Mouse (Mus musculus): ENCODE measurements around the gene Fnbp1. TPM values are rescaled to one million over a fixed set of nuclear protein-coding genes. Genes with fewer than 3 reads are reported as not detected.

The Fnbp1 gene
- polyA plus RNA-seq, 1 experiment from 2014 or later, result 21.1 TPM

- Histone ChIP-seq H3K9me3 (ENCODE audit: low read depth, low read length) (no peaks in the 10 kb centered on the region), H3K27ac (ENCODE audit: low read depth) (no peak overlapping the region), H3K4me3 (ENCODE audit: low read depth, low read length) (no peak overlapping the region), H3K4me2 (no peak overlapping the region), H3K36me3 (ENCODE audit: insufficient read depth) (0 out of 2 replicates have a peak, but pooled peaks cover 3% of the 10 kb centered on the region), H3K4me1 (ENCODE audit: insufficient read depth) (0 out of 2 replicates have a peak, but pooled peaks cover 7% of the 10 kb centered on the region), H3K9ac (no peak overlapping the region), H3K27me3 (ENCODE audit: insufficient read depth, low read length) (no peaks in the 10 kb centered on the region)
- no peak for TF ChIP-seq CTCF (IDR thresholded peaks at IDR 0.05; ENCODE audit: low read depth)
- ATAC-seq (ENCODE audit: insufficient read depth) (no peak), DNase-seq (no peak)
- 85% methylated on average over 8 of the region's 8 CpGs for WGBS
These were observed 42.7 kb downstream of the Fnbp1 start for GRCm38 (mm10) chr2:31099079-31099478.

- 0 out of 2 replicates have a peak, but pooled peaks cover 3% of the 10 kb centered on the region for H3K36me3 ChIP-seq (ENCODE audit: insufficient read depth)
- DNase-seq (no peak), ATAC-seq (ENCODE audit: insufficient read depth) (no peak)
- no peak overlapping the region for H3K4me3 ChIP-seq (ENCODE audit: low read depth, low read length)
- no peak overlapping the region for H3K4me2 ChIP-seq
- H3K4me1 ChIP-seq (ENCODE audit: insufficient read depth), result 0 out of 2 replicates have a peak, but pooled peaks cover 7% of the 10 kb centered on the region
- peak overlapping the region; percentile 24; the same call in 1 of the 2 replicates for H3K27ac ChIP-seq (ENCODE audit: low read depth)
- WGBS, result 93% methylated on average over 11 of the region's 11 CpGs
- no peaks in the 10 kb centered on the region for H3K9me3 ChIP-seq (ENCODE audit: low read depth, low read length)
- no peak for TF ChIP-seq CTCF (IDR thresholded peaks at IDR 0.05; ENCODE audit: low read depth)
- no peaks in the 10 kb centered on the region for H3K27me3 ChIP-seq (ENCODE audit: insufficient read depth, low read length)
- H3K9ac ChIP-seq, result no peak overlapping the region
These were observed 43.2 kb downstream of the Fnbp1 start for GRCm38 (mm10) chr2:31098616-31099015.

GRCm38 (mm10) chr2:31097276-31097675 lies 44.5 kb downstream of the Fnbp1 start:
- Histone ChIP-seq H3K27me3 (ENCODE audit: insufficient read depth, low read length) (no peaks in the 10 kb centered on the region), H3K9me3 (ENCODE audit: low read depth, low read length) (no peaks in the 10 kb centered on the region), H3K27ac (ENCODE audit: low read depth) (no peak overlapping the region), H3K36me3 (ENCODE audit: insufficient read depth) (0 out of 2 replicates have a peak, but pooled peaks cover 3% of the 10 kb centered on the region), H3K4me3 (ENCODE audit: low read depth, low read length) (no peak overlapping the region), H3K4me1 (ENCODE audit: insufficient read depth) (0 out of 2 replicates have a peak, but pooled peaks cover 7% of the 10 kb centered on the region), H3K9ac (no peak overlapping the region), H3K4me2 (no peak overlapping the region)
- 60% methylated on average over 2 of the region's 2 CpGs for WGBS
- TF ChIP-seq CTCF (IDR thresholded peaks at IDR 0.05; ENCODE audit: low read depth), result no peak
- DNase-seq (no peak), ATAC-seq (ENCODE audit: insufficient read depth) (no peak)

GRCm38 (mm10) chr2:31096119-31096518 lies 45.7 kb downstream of the Fnbp1 start:
- H3K9ac ChIP-seq, result no peak overlapping the region
- H3K27me3 ChIP-seq (ENCODE audit: insufficient read depth, low read length), result no peaks in the 10 kb centered on the region
- TF ChIP-seq CTCF (IDR thresholded peaks at IDR 0.05; ENCODE audit: low read depth), result no peak
- DNase-seq (no peak), ATAC-seq (ENCODE audit: insufficient read depth) (no peak)
- 0 out of 2 replicates have a peak, but pooled peaks cover 3% of the 10 kb centered on the region for H3K36me3 ChIP-seq (ENCODE audit: insufficient read depth)
- 0 out of 2 replicates have a peak, but pooled peaks cover 4% of the 10 kb centered on the region for H3K4me1 ChIP-seq (ENCODE audit: insufficient read depth)
- H3K4me3 ChIP-seq (ENCODE audit: low read depth, low read length), result no peak overlapping the region
- H3K9me3 ChIP-seq (ENCODE audit: low read depth, low read length), result no peaks in the 10 kb centered on the region
- WGBS, result 83% methylated on average over 15 of the region's 15 CpGs
- H3K27ac ChIP-seq (ENCODE audit: low read depth), result no peak overlapping the region
- no peak overlapping the region for H3K4me2 ChIP-seq

- H3K9me3 ChIP-seq (ENCODE audit: low read depth, low read length), result no peaks in the 10 kb centered on the region
- no peaks in the 10 kb centered on the region for H3K27me3 ChIP-seq (ENCODE audit: insufficient read depth, low read length)
- 0 out of 2 replicates have a peak, but pooled peaks cover 3% of the 10 kb centered on the region for H3K36me3 ChIP-seq (ENCODE audit: insufficient read depth)
- no peak overlapping the region for H3K27ac ChIP-seq (ENCODE audit: low read depth)
- H3K4me1 ChIP-seq (ENCODE audit: insufficient read depth), result no peaks in the 10 kb centered on the region
- TF ChIP-seq CTCF (IDR thresholded peaks at IDR 0.05; ENCODE audit: low read depth), result no peak
- DNase-seq, result no peak
- 36% methylated on average over 5 of the region's 5 CpGs for WGBS
- ATAC-seq (ENCODE audit: insufficient read depth), result no peak
- no peak overlapping the region for H3K4me3 ChIP-seq (ENCODE audit: low read depth, low read length)
- no peak overlapping the region for H3K9ac ChIP-seq
- no peak overlapping the region for H3K4me2 ChIP-seq
These were observed 47.2 kb downstream of the Fnbp1 start for GRCm38 (mm10) chr2:31094565-31094964.

- H3K27ac ChIP-seq (ENCODE audit: low read depth), result no peak overlapping the region
- H3K4me2 ChIP-seq, result no peak overlapping the region
- no peak overlapping the region for H3K4me3 ChIP-seq (ENCODE audit: low read depth, low read length)
- no peak overlapping the region for H3K9ac ChIP-seq
- H3K9me3 ChIP-seq (ENCODE audit: low read depth, low read length), result no peaks in the 10 kb centered on the region
- H3K36me3 ChIP-seq (ENCODE audit: insufficient read depth), result 0 out of 2 replicates have a peak, but pooled peaks cover under 1% of the 10 kb centered on the region
- peaks cover 7% of the 10 kb centered on the region; the same call in 1 of the 2 replicates for H3K4me1 ChIP-seq (ENCODE audit: insufficient read depth)
- TF ChIP-seq CTCF (IDR thresholded peaks at IDR 0.05; ENCODE audit: low read depth), result no peak
- 77% methylated on average over 3 of the region's 3 CpGs for WGBS
- DNase-seq, result no peak
- no peak for ATAC-seq (ENCODE audit: insufficient read depth)
- H3K27me3 ChIP-seq (ENCODE audit: insufficient read depth, low read length), result no peaks in the 10 kb centered on the region
These were observed 48.9 kb downstream of the Fnbp1 start for GRCm38 (mm10) chr2:31092939-31093338.

GRCm38 (mm10) chr2:31091182-31091581 lies 50.6 kb downstream of the Fnbp1 start:
- 60% methylated on average over 3 of the region's 3 CpGs for WGBS
- H3K4me3 ChIP-seq (ENCODE audit: low read depth, low read length), result no peak overlapping the region
- no peaks in the 10 kb centered on the region for H3K9me3 ChIP-seq (ENCODE audit: low read depth, low read length)
- peaks cover 11% of the 10 kb centered on the region; the same call in 1 of the 2 replicates for H3K4me1 ChIP-seq (ENCODE audit: insufficient read depth)
- no peak overlapping the region for H3K4me2 ChIP-seq
- no peaks in the 10 kb centered on the region for H3K36me3 ChIP-seq (ENCODE audit: insufficient read depth)
- H3K27me3 ChIP-seq (ENCODE audit: insufficient read depth, low read length), result no peaks in the 10 kb centered on the region
- TF ChIP-seq CTCF (IDR thresholded peaks at IDR 0.05; ENCODE audit: low read depth), result no peak
- DNase-seq (no peak), ATAC-seq (ENCODE audit: insufficient read depth) (no peak)
- H3K27ac ChIP-seq (ENCODE audit: low read depth), result no peak overlapping the region
- H3K9ac ChIP-seq, result no peak overlapping the region
